Mouse (Mus musculus): Measurements from ENCODE around the gene Pax6.
A peak's percentile ranks its signal among the peaks of the same experiment; 100 is the strongest.

DNA sequence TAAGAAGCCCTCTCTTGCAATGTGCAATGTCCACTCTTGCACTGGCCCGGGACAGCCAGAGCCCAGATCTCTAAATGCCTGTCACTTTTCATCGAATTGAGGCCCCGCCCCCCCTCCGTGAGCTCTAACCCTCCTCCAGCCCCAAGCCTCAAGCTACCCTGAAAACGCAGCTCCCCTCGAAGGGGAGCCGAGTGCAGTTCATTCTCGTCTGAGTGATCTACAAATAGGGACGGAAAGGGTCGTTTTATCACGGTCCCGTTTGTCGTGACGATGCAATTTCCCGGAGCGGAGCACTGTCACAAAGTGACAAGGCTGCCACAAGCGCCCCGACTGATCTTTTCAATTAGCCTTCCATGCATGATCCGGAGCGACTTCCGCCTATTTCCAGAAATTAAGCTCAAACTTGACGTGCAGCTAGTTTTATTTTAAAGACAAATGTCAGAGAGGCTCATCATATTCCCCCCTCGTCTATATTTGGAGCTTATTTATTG lies 13.4 kb downstream of the Pax6 start:
- TF ChIP-seq CTCF (IDR thresholded peaks at IDR 0.05; ENCODE audit: borderline replicate concordance, insufficient read depth, low read depth, low read length) (no peak), POLR2A (IDR thresholded peaks at IDR 0.05; ENCODE audit: borderline replicate concordance, insufficient read depth, low read length) (peak; percentile 55; the same call in 1 of the 2 replicates)
